Mouse (Mus musculus): ENCODE measurements at regions not wholly inside any gene's neighbourhood (a gene's known extent, or its start where the extent isn't known, plus 50 kb on each side); places are given as distances from the start of the nearest gene placed in this dataset.
"Not testable (repeated sequence)": the region's sequence is repeated elsewhere in the genome, so short reads cannot be mapped to it uniquely, and the experiment has no call there.

DNA sequence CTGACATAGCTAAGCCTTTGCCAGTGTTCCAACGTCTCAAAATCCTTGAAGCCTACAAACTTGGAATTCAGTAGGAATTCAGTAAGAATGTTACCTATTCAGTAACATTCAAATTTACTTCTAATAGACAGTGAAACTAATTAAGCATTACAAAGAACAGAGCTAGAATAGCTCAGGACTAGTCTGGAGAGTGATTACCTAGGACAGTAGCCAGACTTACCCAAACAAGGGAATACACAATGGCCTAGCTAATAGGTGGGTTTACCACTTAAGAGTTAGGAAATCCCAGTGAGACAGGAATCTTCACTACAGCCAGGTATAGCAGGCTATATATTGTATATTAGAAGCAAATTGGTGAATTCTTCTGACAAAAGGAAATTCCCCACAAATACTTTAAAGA is 182.4 kb downstream of the Rab10 start:
- ATAC-seq; H3K36me3 ChIP-seq (ENCODE audit: control insufficient read depth, insufficient read depth): not testable (repeated sequence)
- 67% methylated on average over 1 of the region's 1 CpGs for WGBS

DNA sequence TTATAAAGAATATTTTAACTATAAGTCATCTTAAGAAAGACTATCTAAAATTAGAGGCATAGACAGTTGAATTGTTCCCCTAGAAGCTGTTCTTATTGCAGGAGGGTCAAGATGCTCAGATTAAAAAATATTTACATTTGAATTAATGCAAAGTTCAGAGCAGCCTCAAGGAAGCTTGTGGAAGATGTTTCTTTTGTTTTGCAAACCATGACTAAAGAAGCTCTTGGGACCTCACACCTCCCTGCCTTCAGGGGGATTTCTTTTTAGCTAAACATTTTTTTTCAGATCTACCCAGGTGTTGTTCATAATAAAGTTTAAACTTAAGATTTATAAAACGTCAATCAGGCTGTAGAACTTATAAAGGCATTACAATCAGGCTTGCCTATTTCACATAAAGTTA is 185.7 kb downstream of the Rab10 start:
- no peak for TF ChIP-seq CTCF (IDR thresholded peaks at IDR 0.05; ENCODE audit: low read depth)
- Histone ChIP-seq H3K4me3 (ENCODE audit: low read depth, low read length) (no peak overlapping the region), H3K4me1 (replicated peaks; ENCODE audit: control insufficient read depth, insufficient read depth, low read length) (no peaks in the 10 kb centered on the region), H3K36me3 (ENCODE audit: control insufficient read depth, insufficient read depth) (no peaks in the 10 kb centered on the region), H3K27ac (ENCODE audit: low read depth, low read length) (no peak overlapping the region), H3K4me2 (replicated peaks; ENCODE audit: low read depth) (no peak overlapping the region), H3K27me3 (replicated peaks; ENCODE audit: control insufficient read depth, insufficient read depth, low read length) (no peaks in the 10 kb centered on the region), H3K9me3 (ENCODE audit: control insufficient read depth) (no peaks in the 10 kb centered on the region), H3K9ac (ENCODE audit: low read depth, low read length) (no peak overlapping the region)
- WGBS, result 55% methylated on average over 1 of the region's 1 CpGs
- ATAC-seq, result no peak

More for the DNA sequence above, 182.4 kb downstream of the Rab10 start:
- not testable (repeated sequence) for H3K4me3 ChIP-seq (ENCODE audit: low read depth, low read length); H3K4me1 ChIP-seq (replicated peaks; ENCODE audit: control insufficient read depth, insufficient read depth, low read length); H3K27ac ChIP-seq (ENCODE audit: low read depth, low read length); H3K9me3 ChIP-seq (ENCODE audit: control insufficient read depth); H3K4me2 ChIP-seq (replicated peaks; ENCODE audit: low read depth); H3K27me3 ChIP-seq (replicated peaks; ENCODE audit: control insufficient read depth, insufficient read depth, low read length); H3K9ac ChIP-seq (ENCODE audit: low read depth, low read length)

DNA sequence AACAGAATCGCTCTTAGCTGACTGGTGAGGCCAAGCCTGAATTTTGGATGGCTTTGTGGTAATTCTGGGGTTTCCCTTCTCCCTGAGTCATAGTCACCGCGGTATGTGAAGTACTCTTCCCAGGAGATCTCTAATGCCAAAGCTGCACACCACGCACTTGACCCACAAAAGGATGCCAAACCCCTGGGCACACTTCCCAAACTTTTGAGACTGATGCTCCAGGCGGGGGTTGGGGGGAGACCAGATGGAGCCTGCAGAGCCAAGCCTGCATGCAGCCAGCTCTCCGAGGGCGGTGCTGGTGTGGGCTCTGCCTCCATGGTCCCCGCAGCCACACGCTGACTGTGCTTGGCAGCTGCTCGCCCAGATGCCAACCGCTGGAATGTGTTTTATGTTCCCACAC is 199.2 kb downstream of the Rab10 start:
- not testable (repeated sequence) for H3K27me3 ChIP-seq (replicated peaks; ENCODE audit: control insufficient read depth, insufficient read depth, low read length); H3K4me3 ChIP-seq (ENCODE audit: low read depth, low read length); H3K9ac ChIP-seq (ENCODE audit: low read depth, low read length); H3K36me3 ChIP-seq (ENCODE audit: control insufficient read depth, insufficient read depth); H3K27ac ChIP-seq (ENCODE audit: low read depth, low read length); H3K9me3 ChIP-seq (ENCODE audit: control insufficient read depth); H3K4me2 ChIP-seq (replicated peaks; ENCODE audit: low read depth); ATAC-seq; H3K4me1 ChIP-seq (replicated peaks; ENCODE audit: control insufficient read depth, insufficient read depth, low read length)
- WGBS, result 80% methylated on average over 11 of the region's 11 CpGs

DNA sequence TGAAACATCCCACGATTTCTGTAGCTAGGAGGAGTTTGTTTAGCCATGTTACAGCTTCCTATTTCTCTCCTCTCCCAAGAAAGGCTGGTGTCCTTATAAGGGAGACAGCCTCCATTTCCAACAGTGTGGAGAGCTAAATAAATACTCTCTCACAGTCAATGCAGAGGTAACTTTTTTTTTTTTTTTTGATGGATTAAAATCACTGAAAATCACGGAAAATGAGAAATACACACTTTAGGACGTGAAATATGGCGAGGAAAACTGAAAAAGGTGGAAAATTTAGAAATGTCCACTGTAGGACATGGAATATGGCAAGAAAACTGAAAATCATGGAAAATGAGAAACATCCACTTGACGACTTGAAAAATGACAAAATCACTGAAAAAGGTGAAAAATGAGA is 200.1 kb downstream of the Rab10 start:
- not testable (repeated sequence) for H3K4me3 ChIP-seq (ENCODE audit: low read depth, low read length); ATAC-seq; H3K36me3 ChIP-seq (ENCODE audit: control insufficient read depth, insufficient read depth); H3K4me2 ChIP-seq (replicated peaks; ENCODE audit: low read depth); H3K9ac ChIP-seq (ENCODE audit: low read depth, low read length); H3K27ac ChIP-seq (ENCODE audit: low read depth, low read length); H3K4me1 ChIP-seq (replicated peaks; ENCODE audit: control insufficient read depth, insufficient read depth, low read length); H3K9me3 ChIP-seq (ENCODE audit: control insufficient read depth); H3K27me3 ChIP-seq (replicated peaks; ENCODE audit: control insufficient read depth, insufficient read depth, low read length)
- 79% methylated on average over 5 of the region's 5 CpGs for WGBS

DNA sequence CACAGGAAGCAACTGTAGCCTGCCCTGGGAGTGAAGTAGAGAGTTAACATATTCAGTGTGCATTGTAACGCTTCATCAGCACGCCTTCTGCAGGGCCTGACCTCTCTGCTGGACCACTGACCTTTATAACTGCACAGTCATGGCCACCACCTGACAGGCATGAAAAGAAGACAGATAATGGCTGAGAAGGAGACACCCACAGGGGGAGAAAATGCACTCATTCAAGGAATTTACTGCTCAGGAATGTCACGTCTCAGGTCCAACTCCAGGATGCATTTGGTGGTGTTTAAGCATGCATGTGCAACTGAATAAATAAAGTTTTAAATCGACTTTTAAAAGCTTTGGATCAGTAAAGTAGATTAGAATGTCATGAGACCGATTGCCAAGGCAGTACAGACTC is 207.8 kb downstream of the Rab10 start:
- not testable (repeated sequence) for H3K27me3 ChIP-seq (replicated peaks; ENCODE audit: control insufficient read depth, insufficient read depth, low read length); H3K4me2 ChIP-seq (replicated peaks; ENCODE audit: low read depth); H3K4me1 ChIP-seq (replicated peaks; ENCODE audit: control insufficient read depth, insufficient read depth, low read length); H3K9me3 ChIP-seq (ENCODE audit: control insufficient read depth); ATAC-seq; H3K27ac ChIP-seq (ENCODE audit: low read depth, low read length); H3K36me3 ChIP-seq (ENCODE audit: control insufficient read depth, insufficient read depth); H3K9ac ChIP-seq (ENCODE audit: low read depth, low read length); H3K4me3 ChIP-seq (ENCODE audit: low read depth, low read length)
- 62% methylated on average over 5 of the region's 5 CpGs for WGBS

DNA sequence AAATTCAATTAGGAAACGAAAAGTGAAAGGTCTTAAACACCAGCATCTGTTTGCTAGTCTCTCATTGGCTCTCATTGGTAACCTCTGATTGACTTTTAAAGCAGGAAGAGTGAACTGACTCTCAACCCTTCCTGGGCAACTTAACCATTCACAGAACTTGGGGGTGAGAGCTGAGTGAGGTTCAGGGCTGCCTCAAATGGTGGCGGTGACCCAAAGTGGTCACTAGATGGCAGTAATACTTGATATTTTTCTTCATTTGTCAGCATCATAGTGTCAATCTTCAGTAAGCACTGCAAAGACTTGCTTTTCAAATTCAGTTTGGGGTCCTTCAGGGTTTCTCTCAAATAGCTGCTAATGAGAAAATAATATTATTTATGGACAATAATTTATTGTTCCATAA is 211.6 kb downstream of the Rab10 start:
- not testable (repeated sequence) for H3K4me2 ChIP-seq (replicated peaks; ENCODE audit: low read depth); H3K36me3 ChIP-seq (ENCODE audit: control insufficient read depth, insufficient read depth); H3K27me3 ChIP-seq (replicated peaks; ENCODE audit: control insufficient read depth, insufficient read depth, low read length); H3K9ac ChIP-seq (ENCODE audit: low read depth, low read length); H3K4me3 ChIP-seq (ENCODE audit: low read depth, low read length); H3K9me3 ChIP-seq (ENCODE audit: control insufficient read depth); ATAC-seq; H3K4me1 ChIP-seq (replicated peaks; ENCODE audit: control insufficient read depth, insufficient read depth, low read length); H3K27ac ChIP-seq (ENCODE audit: low read depth, low read length)
- 22% methylated on average over 2 of the region's 2 CpGs for WGBS
- TF ChIP-seq CTCF (IDR thresholded peaks at IDR 0.05; ENCODE audit: low read depth), result peak; percentile 33

DNA sequence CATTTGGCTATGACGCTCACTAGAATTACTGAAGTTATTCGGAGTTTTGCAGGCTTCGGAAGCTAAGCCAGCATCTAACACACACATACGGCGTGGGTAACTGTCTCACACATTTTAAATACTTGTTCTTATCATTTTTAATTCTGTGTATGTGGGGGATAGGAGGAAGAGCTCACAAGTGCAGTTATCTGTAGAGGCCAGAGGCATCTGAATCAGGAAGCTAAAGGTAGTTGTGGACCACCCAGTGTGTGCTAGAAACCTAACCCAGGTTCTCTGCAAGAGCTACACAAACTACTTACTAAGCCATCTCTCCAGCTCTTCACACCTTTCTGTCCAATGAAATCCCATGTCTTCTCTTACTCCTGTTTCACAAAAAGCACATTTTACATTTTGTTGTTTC is 215.3 kb downstream of the Rab10 start:
- Histone ChIP-seq H3K9me3 (ENCODE audit: control insufficient read depth) (no peaks in the 10 kb centered on the region), H3K4me2 (replicated peaks; ENCODE audit: low read depth) (no peak overlapping the region), H3K27me3 (replicated peaks; ENCODE audit: control insufficient read depth, insufficient read depth, low read length) (no peaks in the 10 kb centered on the region), H3K27ac (ENCODE audit: low read depth, low read length) (no peak overlapping the region), H3K4me3 (ENCODE audit: low read depth, low read length) (no peak overlapping the region), H3K4me1 (replicated peaks; ENCODE audit: control insufficient read depth, insufficient read depth, low read length) (no peaks in the 10 kb centered on the region), H3K36me3 (ENCODE audit: control insufficient read depth, insufficient read depth) (no peaks in the 10 kb centered on the region), H3K9ac (ENCODE audit: low read depth, low read length) (no peak overlapping the region)
- ATAC-seq, result no peak
- TF ChIP-seq CTCF (IDR thresholded peaks at IDR 0.05; ENCODE audit: low read depth), result no peak
- WGBS, result 89% methylated on average over 5 of the region's 5 CpGs

DNA sequence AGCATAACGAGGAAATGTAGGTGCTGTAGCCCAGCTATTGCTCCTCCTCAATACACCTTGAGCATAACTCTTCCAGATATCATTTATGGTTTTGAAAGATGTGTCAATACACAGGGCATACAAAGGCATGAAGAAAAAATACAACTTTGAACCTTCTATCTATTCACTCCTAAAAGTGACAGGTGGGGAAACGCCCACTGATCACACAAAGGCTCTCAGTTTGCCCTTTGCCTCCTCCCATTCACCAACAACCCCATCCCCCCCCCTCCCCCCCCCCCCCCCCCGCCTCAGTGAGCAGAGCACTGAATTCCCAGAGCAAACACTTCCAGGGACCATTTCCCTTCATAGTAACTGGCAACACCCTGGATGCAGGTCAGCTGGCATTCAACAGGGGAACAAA is 216.8 kb downstream of the Rab10 start:
- not testable (repeated sequence) for H3K27me3 ChIP-seq (replicated peaks; ENCODE audit: control insufficient read depth, insufficient read depth, low read length); H3K4me3 ChIP-seq (ENCODE audit: low read depth, low read length); H3K4me1 ChIP-seq (replicated peaks; ENCODE audit: control insufficient read depth, insufficient read depth, low read length); H3K9ac ChIP-seq (ENCODE audit: low read depth, low read length); H3K9me3 ChIP-seq (ENCODE audit: control insufficient read depth); H3K27ac ChIP-seq (ENCODE audit: low read depth, low read length); H3K4me2 ChIP-seq (replicated peaks; ENCODE audit: low read depth); H3K36me3 ChIP-seq (ENCODE audit: control insufficient read depth, insufficient read depth)
- ATAC-seq, result peak; percentile 57
- 56% methylated on average over 3 of the region's 3 CpGs for WGBS

DNA sequence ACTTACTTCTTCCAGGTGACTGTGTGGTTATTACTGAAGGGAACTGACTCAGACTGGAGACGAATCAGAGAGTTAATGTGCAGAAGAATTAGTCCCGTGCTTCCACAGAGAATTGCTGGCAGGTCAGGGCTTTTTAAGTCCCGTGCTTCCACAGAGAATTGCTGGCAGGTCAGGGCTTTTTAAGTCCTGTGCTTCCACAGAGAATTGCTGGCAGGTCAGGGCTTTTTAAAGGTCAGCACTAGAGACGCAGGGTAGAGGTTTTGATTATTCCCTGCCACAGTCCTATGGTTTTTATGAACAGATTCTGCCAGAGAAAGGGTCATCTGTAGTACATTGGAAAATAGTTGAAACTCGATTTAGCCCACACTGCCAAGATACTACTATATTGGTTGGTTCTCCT is 260.2 kb downstream of the Rab10 start:
- not testable (repeated sequence) for H3K4me3 ChIP-seq (ENCODE audit: low read depth, low read length); H3K9me3 ChIP-seq (ENCODE audit: control insufficient read depth); H3K36me3 ChIP-seq (ENCODE audit: control insufficient read depth, insufficient read depth); H3K9ac ChIP-seq (ENCODE audit: low read depth, low read length); H3K4me1 ChIP-seq (replicated peaks; ENCODE audit: control insufficient read depth, insufficient read depth, low read length); ATAC-seq; H3K27me3 ChIP-seq (replicated peaks; ENCODE audit: control insufficient read depth, insufficient read depth, low read length); H3K27ac ChIP-seq (ENCODE audit: low read depth, low read length); H3K4me2 ChIP-seq (replicated peaks; ENCODE audit: low read depth)
- 76% methylated on average over 5 of the region's 5 CpGs for WGBS

DNA sequence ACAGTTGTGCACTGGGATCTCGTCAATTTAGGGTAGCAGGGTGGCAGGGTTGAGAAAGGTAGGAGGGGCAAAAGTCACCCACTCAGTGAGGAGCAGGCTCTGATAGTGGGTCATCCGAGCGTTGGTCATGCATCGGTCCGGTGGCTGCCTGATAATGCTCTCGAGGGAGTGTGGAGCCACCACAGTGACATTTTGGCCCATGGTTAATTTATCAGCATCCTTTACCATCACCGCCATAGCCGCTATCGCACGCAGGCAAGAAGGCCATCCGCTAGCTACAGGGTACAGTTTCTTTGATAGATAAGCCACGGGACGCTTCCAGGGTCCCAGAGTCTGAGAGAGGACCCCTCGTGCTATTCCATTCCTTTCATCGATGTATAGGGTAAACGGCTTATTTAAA is 291.3 kb downstream of the Rab10 start:
- H3K4me3 ChIP-seq (ENCODE audit: low read depth, low read length); H3K9ac ChIP-seq (ENCODE audit: low read depth, low read length); H3K4me1 ChIP-seq (replicated peaks; ENCODE audit: control insufficient read depth, insufficient read depth, low read length); H3K36me3 ChIP-seq (ENCODE audit: control insufficient read depth, insufficient read depth); H3K27me3 ChIP-seq (replicated peaks; ENCODE audit: control insufficient read depth, insufficient read depth, low read length); H3K4me2 ChIP-seq (replicated peaks; ENCODE audit: low read depth); H3K27ac ChIP-seq (ENCODE audit: low read depth, low read length); ATAC-seq: not testable (repeated sequence)
- peaks cover 16% of the 10 kb centered on the region; the same call in 1 of the 2 replicates for H3K9me3 ChIP-seq (ENCODE audit: control insufficient read depth)
- WGBS, result 90% methylated on average over 16 of the region's 16 CpGs
